Mouse (Mus musculus) neural tube, embryonic 11.5 days (tissue): ENCODE measurements at regions not wholly inside any gene's neighbourhood (a gene's known extent, or its start where the extent isn't known, plus 50 kb on each side); places are given as distances from the start of the nearest gene placed in this dataset.
A peak's percentile ranks its signal among the peaks of the same experiment; 100 is the strongest.

Source experiments
- ATAC-seq: fragments of 200-750 bp; cut with Nextera tagmentation; 2 replicates; pipeline ENCODE4 v1.8.0; 2017; ENCODE audit warnings: moderate number of reproducible peaks, mild to moderate bottlenecking, moderate TSS enrichment, moderate library complexity; ENCODE audit not compliant: insufficient read depth, low FRiP score, low TSS enrichment
- DNase-seq: peaks from one replicate; pipeline ENCODE4 v3.0.0-alpha.2; 2015; ENCODE audit warnings: low spot score
- H3K27ac ChIP-seq: fragments of 300-500 bp; sonication (generic); 2 replicates; pipeline ENCODE4 v1.5.1; 2014; ENCODE audit warnings: low read depth, mild to moderate bottlenecking, low read length
- H3K27me3 ChIP-seq: fragments of 300-500 bp; sonication (generic); 2 replicates; pipeline ENCODE4 v1.6.1; 2014; ENCODE audit warnings: mild to moderate bottlenecking, low read length, mixed read lengths; ENCODE audit not compliant: control insufficient read depth, insufficient read depth
- H3K36me3 ChIP-seq: fragments of 300-500 bp; sonication (generic); 2 replicates; pipeline ENCODE4 v1.6.1; 2014; ENCODE audit warnings: mild to moderate bottlenecking, low read length, moderate library complexity, mixed read lengths; ENCODE audit not compliant: control insufficient read depth, insufficient read depth
- H3K4me1 ChIP-seq: fragments of 300-500 bp; sonication (generic); 2 replicates; pipeline ENCODE4 v1.6.1; 2014; ENCODE audit warnings: low read length, mixed read lengths; ENCODE audit not compliant: control insufficient read depth, insufficient read depth
- H3K4me2 ChIP-seq: fragments of 300-500 bp; sonication (generic); 2 replicates; pipeline ENCODE4 v1.6.1; 2014; ENCODE audit warnings: low read depth, mild to moderate bottlenecking, moderate library complexity
- H3K4me3 ChIP-seq: fragments of 300-500 bp; sonication (generic); 2 replicates; pipeline ENCODE4 v1.5.1; 2014; ENCODE audit warnings: low read depth, low read length
- H3K9ac ChIP-seq: fragments of 300-500 bp; sonication (generic); 2 replicates; pipeline ENCODE4 v1.6.1; 2014; ENCODE audit warnings: mild to moderate bottlenecking, low read length
- H3K9me3 ChIP-seq: fragments of 300-500 bp; sonication (generic); 2 replicates; pipeline ENCODE4 v1.6.1; 2016; ENCODE audit warnings: low read length; ENCODE audit not compliant: control insufficient read depth
- WGBS: fragments of 180-500 bp; shearing (Covaris S2); extraction: QIAGEN DNeasy Blood & Tissue Kit; methylation state at CpG from one replicate; pipeline ENCODE4 v1.1.7; 2014; 5-methylcytosine and 5-hydroxymethylcytosine counted together

GRCm38 (mm10) chr8:79562669-79563068 lies 76.7 kb upstream of the Otud4 start:
- Histone ChIP-seq H3K9ac (no peak overlapping the region), H3K4me2 (no peak overlapping the region), H3K36me3 (no peaks in the 10 kb centered on the region), H3K9me3 (no peaks in the 10 kb centered on the region), H3K27ac (no peak overlapping the region), H3K27me3 (no peaks in the 10 kb centered on the region), H3K4me1 (0 out of 2 replicates have a peak, but pooled peaks cover 3% of the 10 kb centered on the region), H3K4me3 (no peak overlapping the region)
- 79% methylated on average over 8 of the region's 8 CpGs for WGBS
- DNase-seq (peak; percentile 16), ATAC-seq (no peak)

DNA sequence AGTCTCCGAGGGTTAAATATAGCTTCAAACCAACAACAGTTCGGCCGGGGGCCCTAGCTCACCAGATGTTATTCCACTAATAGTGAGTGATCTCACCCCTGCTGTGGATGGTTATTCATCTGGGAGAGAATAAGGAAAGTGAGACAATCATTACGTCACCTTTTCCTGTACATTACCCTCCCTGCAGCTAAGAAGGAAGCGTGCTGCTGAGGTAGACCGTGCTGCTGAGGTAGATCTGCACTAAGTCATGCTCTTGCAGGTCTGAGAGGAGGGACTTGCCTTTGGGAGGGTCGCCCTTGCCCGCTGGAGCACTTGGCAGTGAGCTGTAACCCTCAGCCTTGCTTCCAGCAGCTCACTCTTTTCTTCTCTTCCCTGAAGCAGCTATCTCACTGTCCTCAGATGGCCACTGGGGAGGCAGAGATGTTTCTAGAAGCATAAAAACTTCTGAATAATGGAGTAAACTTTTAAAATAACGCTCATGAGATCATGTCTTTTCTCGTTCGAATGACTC lies 77.3 kb upstream of the Otud4 start:
- H3K4me1 ChIP-seq, result 0 out of 2 replicates have a peak, but pooled peaks cover 3% of the 10 kb centered on the region
- WGBS, result 59% methylated on average over 11 of the region's 11 CpGs
- no peaks in the 10 kb centered on the region for H3K9me3 ChIP-seq
- DNase-seq, result peak; percentile 48
- no peak overlapping the region for H3K4me3 ChIP-seq
- no peaks in the 10 kb centered on the region for H3K36me3 ChIP-seq
- 0 out of 2 replicates have a peak, but pooled peaks have one; percentile 20 for ATAC-seq
- H3K27me3 ChIP-seq, result no peaks in the 10 kb centered on the region
- no peak overlapping the region for H3K9ac ChIP-seq
- no peak overlapping the region for H3K4me2 ChIP-seq
- peak overlapping the region; percentile 27; the same call in 1 of the 2 replicates for H3K27ac ChIP-seq

- no peaks in the 10 kb centered on the region for H3K9me3 ChIP-seq
- H3K36me3 ChIP-seq, result no peaks in the 10 kb centered on the region
- H3K4me2 ChIP-seq, result no peak overlapping the region
- no peak overlapping the region for H3K27ac ChIP-seq
- no peak overlapping the region for H3K9ac ChIP-seq
- WGBS, result 67% methylated on average over 9 of the region's 9 CpGs
- no peaks in the 10 kb centered on the region for H3K27me3 ChIP-seq
- no peak for ATAC-seq
- DNase-seq, result no peak
- H3K4me1 ChIP-seq, result 0 out of 2 replicates have a peak, but pooled peaks cover 3% of the 10 kb centered on the region
- no peak overlapping the region for H3K4me3 ChIP-seq
Observed at GRCm38 (mm10) chr8:79561269-79562063, 78.0 kb upstream of the Otud4 start.

DNA sequence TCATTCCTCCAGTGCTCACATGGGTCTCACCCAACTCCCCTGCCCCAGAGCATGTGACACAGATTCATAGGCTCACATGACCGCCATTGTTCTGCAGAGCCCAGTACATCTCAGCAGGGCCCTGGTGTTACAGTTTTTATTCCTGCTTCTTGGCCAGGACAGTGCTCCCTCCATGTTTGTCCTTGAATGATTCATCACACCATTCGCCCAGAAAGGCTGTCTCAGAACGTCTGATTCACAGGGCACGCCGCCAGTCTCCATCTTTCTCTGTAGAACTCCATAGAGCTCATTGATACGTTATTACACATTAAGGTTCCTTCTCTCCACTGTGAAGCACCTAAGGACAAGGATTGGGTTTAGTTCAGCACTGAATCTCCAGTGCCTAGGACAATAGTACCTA lies 79.9 kb upstream of the Otud4 start:
- Histone ChIP-seq H3K36me3 (no peaks in the 10 kb centered on the region), H3K27ac (no peak overlapping the region), H3K9me3 (no peaks in the 10 kb centered on the region), H3K4me1 (0 out of 2 replicates have a peak, but pooled peaks cover 3% of the 10 kb centered on the region), H3K9ac (no peak overlapping the region), H3K4me3 (no peak overlapping the region), H3K27me3 (no peaks in the 10 kb centered on the region), H3K4me2 (no peak overlapping the region)
- ATAC-seq (no peak), DNase-seq (no peak)
- WGBS, result 94% methylated on average over 6 of the region's 6 CpGs

DNA sequence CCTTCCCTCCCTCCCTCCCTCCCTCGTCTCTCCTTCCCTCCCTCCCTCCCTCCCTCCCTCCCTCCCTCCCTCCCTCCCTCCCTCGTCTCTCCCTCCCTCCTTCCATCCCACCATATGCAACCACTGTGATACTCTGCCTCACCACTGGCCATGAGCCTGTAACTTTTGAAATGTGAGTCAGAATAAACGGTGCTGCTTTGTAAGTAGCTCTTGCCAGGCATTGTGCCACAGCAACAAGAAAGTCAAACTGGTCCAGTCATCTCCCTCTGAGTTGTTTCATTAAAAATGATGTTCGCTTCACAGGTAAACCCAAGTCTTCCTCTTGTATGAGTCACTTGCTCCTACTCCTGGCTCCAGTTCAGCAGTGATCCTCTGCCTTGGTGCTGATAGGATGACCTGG lies 85.1 kb upstream of the Otud4 start:
- H3K27me3 ChIP-seq, result no peaks in the 10 kb centered on the region
- ATAC-seq (no peak), DNase-seq (no peak)
- H3K36me3 ChIP-seq, result no peaks in the 10 kb centered on the region
- H3K4me3 ChIP-seq, result no peak overlapping the region
- no peak overlapping the region for H3K27ac ChIP-seq
- 98% methylated on average over 2 of the region's 4 CpGs for WGBS
- H3K9ac ChIP-seq, result no peak overlapping the region
- no peaks in the 10 kb centered on the region for H3K9me3 ChIP-seq
- H3K4me1 ChIP-seq, result no peaks in the 10 kb centered on the region
- H3K4me2 ChIP-seq, result no peak overlapping the region

GRCm38 (mm10) chr8:79550151-79550550 lies 89.3 kb upstream of the Otud4 start:
- ATAC-seq, result no peak
- H3K36me3 ChIP-seq, result no peaks in the 10 kb centered on the region
- no peaks in the 10 kb centered on the region for H3K4me1 ChIP-seq
- no peak overlapping the region for H3K27ac ChIP-seq
- DNase-seq, result no peak
- no peak overlapping the region for H3K4me2 ChIP-seq
- no peak overlapping the region for H3K4me3 ChIP-seq
- no peaks in the 10 kb centered on the region for H3K9me3 ChIP-seq
- no peaks in the 10 kb centered on the region for H3K27me3 ChIP-seq
- H3K9ac ChIP-seq, result no peak overlapping the region
- WGBS, result 94% methylated on average over 2 of the region's 2 CpGs

DNA sequence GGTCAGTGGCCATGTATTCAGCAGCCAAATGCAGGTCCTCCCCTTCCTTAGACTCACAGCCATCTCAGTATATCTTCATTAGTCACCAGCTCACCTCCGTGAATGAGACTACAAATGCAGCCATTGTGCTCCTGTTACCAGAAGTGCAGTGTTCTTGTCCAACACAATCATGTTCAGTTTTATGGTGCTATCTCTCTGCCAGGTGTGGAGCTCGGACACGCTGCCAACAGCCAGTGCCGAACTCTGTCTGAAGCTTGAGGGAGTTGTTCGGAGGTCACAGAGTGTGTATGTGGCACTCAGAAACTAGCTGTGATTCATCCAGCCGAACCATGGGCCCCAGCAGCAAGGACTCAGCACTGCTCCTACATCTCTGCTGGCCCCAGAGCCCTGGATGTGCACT lies 91.3 kb upstream of the Otud4 start:
- 76% methylated on average over 6 of the region's 6 CpGs for WGBS
- no peaks in the 10 kb centered on the region for H3K27me3 ChIP-seq
- DNase-seq (no peak), ATAC-seq (no peak)
- H3K4me2 ChIP-seq, result no peak overlapping the region
- no peak overlapping the region for H3K27ac ChIP-seq
- no peak overlapping the region for H3K4me3 ChIP-seq
- H3K9me3 ChIP-seq, result no peaks in the 10 kb centered on the region
- no peaks in the 10 kb centered on the region for H3K4me1 ChIP-seq
- H3K36me3 ChIP-seq, result no peaks in the 10 kb centered on the region
- H3K9ac ChIP-seq, result no peak overlapping the region

DNA sequence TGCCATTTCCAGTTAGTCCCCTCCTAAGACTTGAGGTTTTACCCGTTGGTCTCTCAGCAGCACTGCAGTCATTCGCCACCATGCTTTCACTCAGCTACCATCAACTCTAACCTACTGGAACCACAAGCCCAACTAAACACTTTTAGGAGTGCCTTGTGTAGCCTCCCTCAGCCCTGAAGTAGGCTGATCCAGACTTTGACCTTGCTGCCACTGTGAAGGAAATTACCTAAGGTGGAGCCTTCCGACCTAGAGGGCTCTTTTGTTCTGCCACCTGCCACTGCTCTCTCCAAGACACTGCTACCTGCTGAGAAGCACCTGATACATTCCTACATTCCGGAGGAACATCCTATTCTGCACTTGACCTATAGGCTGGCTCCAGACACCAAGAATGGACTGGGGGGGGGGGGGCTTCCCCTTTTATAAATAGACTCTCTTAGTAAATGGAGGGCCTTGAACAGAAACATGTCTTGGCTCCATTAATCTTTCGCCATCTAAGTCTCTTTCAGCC lies 93.5 kb upstream of the Otud4 start:
- H3K4me2 ChIP-seq, result no peak overlapping the region
- H3K4me1 ChIP-seq, result no peaks in the 10 kb centered on the region
- H3K4me3 ChIP-seq, result no peak overlapping the region
- 78% methylated on average over 5 of the region's 5 CpGs for WGBS
- H3K36me3 ChIP-seq, result no peaks in the 10 kb centered on the region
- ATAC-seq (no peak), DNase-seq (no peak)
- H3K9ac ChIP-seq, result no peak overlapping the region
- no peak overlapping the region for H3K27ac ChIP-seq
- H3K27me3 ChIP-seq, result no peaks in the 10 kb centered on the region
- no peaks in the 10 kb centered on the region for H3K9me3 ChIP-seq

- no peaks in the 10 kb centered on the region for H3K9me3 ChIP-seq
- no peak overlapping the region for H3K4me3 ChIP-seq
- 69% methylated on average over 2 of the region's 2 CpGs for WGBS
- H3K27me3 ChIP-seq, result no peaks in the 10 kb centered on the region
- H3K4me1 ChIP-seq, result no peaks in the 10 kb centered on the region
- no peak overlapping the region for H3K9ac ChIP-seq
- ATAC-seq, result no peak
- no peak overlapping the region for H3K27ac ChIP-seq
- no peaks in the 10 kb centered on the region for H3K36me3 ChIP-seq
- H3K4me2 ChIP-seq, result no peak overlapping the region
- no peak for DNase-seq
Observed at GRCm38 (mm10) chr8:79542461-79542860, 97.0 kb upstream of the Otud4 start.
